Mouse (Mus musculus) embryonic facial prominence, embryonic 14.5 days (tissue): ENCODE measurements at regions not wholly inside any gene's neighbourhood (a gene's known extent, or its start where the extent isn't known, plus 50 kb on each side); places are given as distances from the start of the nearest gene placed in this dataset.
A peak's percentile ranks its signal among the peaks of the same experiment; 100 is the strongest.
"Not testable (repeated sequence)": the region's sequence is repeated elsewhere in the genome, so short reads cannot be mapped to it uniquely, and the experiment has no call there.

ENCODE experiments used
- ATAC-seq: fragments of 200-750 bp; cut with Nextera tagmentation; 2 replicates; pipeline ENCODE4 v1.8.0; 2017; ENCODE audit warnings: low read depth, moderate number of reproducible peaks, moderate TSS enrichment
- DNase-seq: peaks from one replicate; pipeline ENCODE4 v3.0.0-alpha.2; 2015; ENCODE audit warnings: low spot score
- H3K27ac ChIP-seq: fragments of 300-500 bp; sonication (generic); replicated peaks from 2 replicates; pipeline ENCODE4 v1.5.1; 2014; ENCODE audit warnings: low read depth, mild to moderate bottlenecking, low read length, moderate library complexity
- H3K27me3 ChIP-seq: fragments of 300-500 bp; sonication (generic); replicated peaks from 2 replicates; pipeline ENCODE4 v1.6.1; 2014; ENCODE audit warnings: low read length; ENCODE audit not compliant: control insufficient read depth, insufficient read depth
- H3K36me3 ChIP-seq: fragments of 300-500 bp; sonication (generic); 2 replicates; pipeline ENCODE4 v1.6.1; 2014; ENCODE audit warnings: low read length, mixed read lengths; ENCODE audit not compliant: control insufficient read depth, insufficient read depth
- H3K4me1 ChIP-seq: fragments of 300-500 bp; sonication (generic); 2 replicates; pipeline ENCODE4 v1.6.1; 2014; ENCODE audit warnings: antibody characterized with exemption, low read length; ENCODE audit not compliant: control insufficient read depth, insufficient read depth
- H3K4me2 ChIP-seq: fragments of 300-500 bp; sonication (generic); 2 replicates; pipeline ENCODE4 v1.6.1; 2014; ENCODE audit warnings: low read depth, mild to moderate bottlenecking, low read length, moderate library complexity, mixed read lengths
- H3K4me3 ChIP-seq: fragments of 300-500 bp; sonication (generic); 2 replicates; pipeline ENCODE4 v1.5.1; 2014; ENCODE audit warnings: low read depth, mild to moderate bottlenecking, low read length
- H3K9ac ChIP-seq: fragments of 300-500 bp; sonication (generic); 2 replicates; pipeline ENCODE4 v1.6.1; 2014; ENCODE audit warnings: low read depth, mild to moderate bottlenecking, low read length, moderate library complexity, mixed read lengths
- H3K9me3 ChIP-seq: fragments of 300-500 bp; sonication (generic); 2 replicates; pipeline ENCODE4 v1.6.1; 2016; ENCODE audit warnings: low read length; ENCODE audit not compliant: control insufficient read depth
- WGBS: fragments of 180-500 bp; shearing (Covaris S2); extraction: QIAGEN DNeasy Blood & Tissue Kit; methylation state at CpG from one replicate; pipeline ENCODE4 v1.1.7; 2014; 5-methylcytosine and 5-hydroxymethylcytosine counted together

DNA sequence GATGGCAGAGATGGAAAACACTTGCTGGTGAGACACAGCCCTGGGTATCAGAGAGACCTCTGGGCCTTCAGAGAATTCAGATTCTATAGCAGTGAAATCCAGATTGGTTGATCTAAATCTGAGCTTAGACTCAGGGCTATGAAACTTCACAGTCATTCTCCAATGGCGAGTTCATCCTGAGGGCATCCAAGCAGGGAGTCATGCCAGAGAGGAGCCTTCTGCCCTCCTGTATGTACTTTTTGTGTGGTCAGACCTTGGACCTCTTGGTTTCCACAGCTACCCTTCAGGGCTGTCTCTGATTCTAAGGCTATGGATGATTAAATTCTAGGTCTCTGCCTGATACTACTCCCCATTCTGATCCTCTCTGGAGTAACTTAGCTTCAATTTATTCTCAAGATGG is 122.0 kb upstream of the Mettl15 start:
- Histone ChIP-seq H3K27ac (no peak overlapping the region), H3K27me3 (no peaks in the 10 kb centered on the region), H3K36me3 (no peaks in the 10 kb centered on the region), H3K9me3 (no peaks in the 10 kb centered on the region), H3K4me2 (no peak overlapping the region), H3K9ac (no peak overlapping the region), H3K4me1 (no peaks in the 10 kb centered on the region), H3K4me3 (no peak overlapping the region)
- WGBS: 75% methylated on average over 1 of the region's 1 CpGs
- ATAC-seq: no peak
- DNase-seq: no peak

DNA sequence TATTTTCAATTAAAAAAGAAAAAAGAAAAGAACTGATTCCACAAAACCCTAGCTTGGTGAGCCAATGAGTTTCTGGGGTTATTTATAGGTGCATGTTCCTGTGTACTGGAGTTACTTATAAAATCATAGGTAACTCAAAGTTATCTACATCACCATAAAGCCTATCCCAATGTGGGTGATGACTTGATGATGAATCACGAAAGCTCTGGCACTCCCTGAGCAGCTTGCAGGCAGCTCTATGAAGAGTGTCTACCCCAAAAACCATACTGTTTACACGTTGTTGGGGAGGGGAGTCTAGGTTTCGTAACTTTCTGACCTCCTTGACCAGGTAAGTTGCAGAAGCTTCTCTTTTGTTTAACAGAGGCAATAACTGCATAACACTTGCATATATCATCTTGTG is 123.7 kb upstream of the Mettl15 start:
- no peaks in the 10 kb centered on the region for H3K4me1 ChIP-seq
- 77% methylated on average over 3 of the region's 3 CpGs for WGBS
- no peak overlapping the region for H3K4me2 ChIP-seq
- ATAC-seq (no peak), DNase-seq (no peak)
- H3K9ac ChIP-seq: no peak overlapping the region
- H3K9me3 ChIP-seq: no peaks in the 10 kb centered on the region
- H3K27ac ChIP-seq: no peak overlapping the region
- no peaks in the 10 kb centered on the region for H3K36me3 ChIP-seq
- H3K4me3 ChIP-seq: no peak overlapping the region
- H3K27me3 ChIP-seq: no peaks in the 10 kb centered on the region

DNA sequence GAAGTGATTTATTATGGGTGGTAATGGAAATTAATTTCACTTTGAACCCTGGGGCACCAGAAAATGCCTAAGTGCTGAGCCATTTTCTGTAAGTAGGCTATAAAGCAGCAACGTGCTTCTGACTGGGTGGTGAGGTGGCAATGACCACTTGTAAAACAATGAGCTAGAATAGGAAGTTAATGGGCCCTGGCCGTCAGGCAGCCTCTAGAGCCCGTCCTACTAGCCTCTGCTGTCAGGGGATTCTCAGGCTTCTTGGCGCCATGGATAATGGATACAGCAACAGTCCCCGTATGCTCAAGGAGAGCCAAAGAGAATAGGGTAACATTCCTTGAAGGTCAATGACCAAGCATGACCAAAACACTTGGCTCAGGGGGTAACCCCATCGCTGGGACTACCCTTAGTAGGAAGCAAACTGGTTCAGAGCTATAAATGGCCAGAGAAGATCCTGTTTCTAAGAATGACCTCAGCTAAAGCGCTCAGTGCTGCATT is 126.1 kb upstream of the Mettl15 start:
- no peak overlapping the region for H3K27ac ChIP-seq
- no peaks in the 10 kb centered on the region for H3K36me3 ChIP-seq
- H3K9me3 ChIP-seq: no peaks in the 10 kb centered on the region
- no peaks in the 10 kb centered on the region for H3K4me1 ChIP-seq
- DNase-seq (no peak), ATAC-seq (no peak)
- H3K9ac ChIP-seq: no peak overlapping the region
- 69% methylated on average over 7 of the region's 7 CpGs for WGBS
- no peaks in the 10 kb centered on the region for H3K27me3 ChIP-seq
- H3K4me3 ChIP-seq: no peak overlapping the region
- H3K4me2 ChIP-seq: no peak overlapping the region

DNA sequence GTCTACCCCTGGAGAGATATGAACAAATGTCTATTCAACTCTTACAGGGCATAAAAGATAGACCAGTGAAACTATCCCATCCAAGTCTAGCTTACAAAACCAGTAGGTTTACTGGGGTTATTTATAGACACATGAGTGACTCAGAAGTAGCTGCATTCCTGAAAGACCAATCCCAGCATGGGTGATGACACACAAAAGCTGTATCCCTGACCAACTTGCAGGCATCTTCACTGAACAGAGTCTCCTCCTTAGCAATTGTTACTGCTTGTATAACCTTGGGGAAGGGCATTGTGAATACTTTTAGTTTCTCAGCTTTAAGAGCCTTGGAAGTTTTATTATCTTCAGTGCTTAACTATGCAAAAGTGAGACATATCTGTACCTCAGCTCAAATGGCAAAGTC is 139.6 kb upstream of the Mettl15 start:
- no peak overlapping the region for H3K27ac ChIP-seq
- H3K4me3 ChIP-seq: no peak overlapping the region
- H3K9ac ChIP-seq: no peak overlapping the region
- H3K4me1 ChIP-seq: no peaks in the 10 kb centered on the region
- ATAC-seq: no peak
- no peaks in the 10 kb centered on the region for H3K36me3 ChIP-seq
- H3K9me3 ChIP-seq: no peaks in the 10 kb centered on the region
- H3K4me2 ChIP-seq: no peak overlapping the region
- no peak for DNase-seq
- no peaks in the 10 kb centered on the region for H3K27me3 ChIP-seq

DNA sequence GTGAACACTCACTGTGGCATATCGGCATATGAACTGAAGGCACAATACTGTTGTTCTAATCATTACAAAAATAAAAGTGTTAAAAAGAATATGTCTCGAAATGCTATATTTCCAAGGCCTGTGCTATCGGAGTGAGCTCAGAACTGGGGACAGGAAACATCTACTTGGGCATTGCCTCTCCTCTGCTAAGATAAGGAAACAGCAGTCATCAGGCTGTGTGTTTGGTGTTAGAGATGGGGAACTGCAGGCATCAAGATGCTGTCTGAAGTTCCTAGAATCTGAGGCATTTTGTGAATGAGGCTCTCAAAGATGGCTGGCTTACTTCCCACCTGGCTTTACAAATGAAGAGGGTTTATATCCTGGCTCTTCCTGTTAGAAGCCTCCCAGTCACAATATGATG is 150.6 kb upstream of the Mettl15 start:
- no peak; the same call in 1 of the 2 replicates for ATAC-seq
- Histone ChIP-seq H3K27me3 (no peaks in the 10 kb centered on the region), H3K9ac (no peak overlapping the region), H3K4me1 (no peaks in the 10 kb centered on the region), H3K36me3 (no peaks in the 10 kb centered on the region), H3K9me3 (no peaks in the 10 kb centered on the region), H3K4me3 (no peak overlapping the region), H3K27ac (no peak overlapping the region), H3K4me2 (no peak overlapping the region)
- DNase-seq: peak; percentile 0
- 87% methylated on average over 3 of the region's 3 CpGs for WGBS

DNA sequence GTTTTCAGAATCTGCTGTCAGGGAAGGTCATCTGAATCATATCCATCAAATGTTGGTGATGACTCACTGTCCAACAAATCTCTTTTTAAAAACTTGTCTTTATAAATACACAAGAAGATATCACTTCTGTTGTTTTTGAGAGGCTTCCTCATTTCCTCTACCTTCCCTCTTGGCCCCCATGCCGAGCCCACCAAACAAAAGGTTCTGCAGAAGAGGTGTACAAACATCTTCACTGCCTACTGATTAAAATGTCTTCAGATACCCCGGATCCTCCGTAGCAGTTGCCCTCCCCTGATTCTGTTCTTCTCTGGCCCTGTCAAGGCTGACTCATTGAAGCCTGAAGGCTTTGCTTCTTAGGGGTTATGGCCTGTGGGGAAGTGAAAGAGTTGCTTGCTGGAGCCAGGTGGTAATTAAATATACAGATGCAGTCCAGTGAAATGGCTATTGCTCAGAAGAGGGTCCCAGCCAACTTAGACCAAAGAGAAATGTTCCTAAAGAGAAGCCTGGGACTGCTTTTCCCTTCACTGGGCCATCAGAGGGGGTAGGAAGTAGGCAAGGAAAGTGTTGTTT is 162.1 kb upstream of the Mettl15 start:
- no peak for DNase-seq
- Histone ChIP-seq H3K27me3 (no peaks in the 10 kb centered on the region), H3K36me3 (no peaks in the 10 kb centered on the region), H3K9ac (no peak overlapping the region), H3K4me3 (no peak overlapping the region), H3K4me1 (no peaks in the 10 kb centered on the region), H3K9me3 (no peaks in the 10 kb centered on the region), H3K27ac (no peak overlapping the region), H3K4me2 (no peak overlapping the region)
- no peak for ATAC-seq
- WGBS: 59% methylated on average over 3 of the region's 3 CpGs

DNA sequence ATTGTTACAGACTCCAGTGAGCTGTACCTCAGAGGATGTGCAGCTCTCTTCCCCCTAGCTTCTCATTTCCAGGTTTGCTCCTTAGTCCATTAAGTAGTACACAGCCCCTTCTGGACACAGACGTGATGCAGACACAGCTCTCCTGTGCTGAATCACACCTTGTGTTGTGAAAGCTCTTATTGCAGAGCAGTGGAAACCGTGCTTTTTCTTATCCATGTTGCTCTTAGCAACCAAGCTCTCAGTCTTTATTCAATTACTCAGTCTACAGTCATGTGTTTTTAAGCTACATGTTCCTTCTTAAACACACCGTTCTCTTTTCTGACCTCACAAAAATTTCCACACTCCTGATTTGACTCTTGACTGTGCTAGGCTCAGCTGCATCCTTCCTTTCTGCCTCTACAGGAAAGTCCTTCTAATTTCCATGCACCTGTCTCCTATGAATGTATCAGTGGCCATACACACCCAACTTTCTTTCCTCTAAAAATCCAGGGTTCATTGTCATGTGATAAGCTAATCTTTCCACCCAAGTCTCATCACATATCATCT is 163.0 kb upstream of the Mettl15 start:
- DNase-seq: no peak
- Histone ChIP-seq H3K36me3 (no peaks in the 10 kb centered on the region), H3K4me1 (no peaks in the 10 kb centered on the region), H3K9ac (no peak overlapping the region), H3K9me3 (no peaks in the 10 kb centered on the region), H3K27ac (no peak overlapping the region), H3K4me2 (no peak overlapping the region), H3K27me3 (no peaks in the 10 kb centered on the region), H3K4me3 (no peak overlapping the region)
- no peak for ATAC-seq
- WGBS: 69% methylated on average over 3 of the region's 3 CpGs

DNA sequence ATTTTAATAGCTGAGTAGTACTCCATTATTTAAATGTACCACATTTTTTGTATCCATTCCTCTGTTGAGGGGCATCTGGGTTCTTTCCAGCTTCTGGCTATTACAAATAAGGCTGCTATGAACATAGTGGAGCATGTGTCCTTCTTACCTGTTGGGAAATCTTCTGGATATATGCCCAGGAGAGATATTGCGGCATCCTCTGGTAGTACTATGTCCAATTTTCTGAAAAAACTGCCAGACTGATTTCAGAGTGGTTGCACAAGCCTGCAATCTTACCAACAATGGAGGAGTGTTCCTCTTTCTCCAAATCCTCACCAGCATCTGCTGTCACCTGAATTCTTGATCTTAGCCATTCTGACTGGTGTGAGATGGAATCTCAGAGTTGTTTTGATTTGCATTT is 181.7 kb upstream of the Mettl15 start:
- H3K27me3 ChIP-seq, H3K27ac ChIP-seq, DNase-seq, ATAC-seq, H3K9me3 ChIP-seq, H3K4me2 ChIP-seq, H3K4me1 ChIP-seq, H3K9ac ChIP-seq, H3K36me3 ChIP-seq, H3K4me3 ChIP-seq: not testable (repeated sequence)
- 75% methylated on average over 1 of the region's 1 CpGs for WGBS

DNA sequence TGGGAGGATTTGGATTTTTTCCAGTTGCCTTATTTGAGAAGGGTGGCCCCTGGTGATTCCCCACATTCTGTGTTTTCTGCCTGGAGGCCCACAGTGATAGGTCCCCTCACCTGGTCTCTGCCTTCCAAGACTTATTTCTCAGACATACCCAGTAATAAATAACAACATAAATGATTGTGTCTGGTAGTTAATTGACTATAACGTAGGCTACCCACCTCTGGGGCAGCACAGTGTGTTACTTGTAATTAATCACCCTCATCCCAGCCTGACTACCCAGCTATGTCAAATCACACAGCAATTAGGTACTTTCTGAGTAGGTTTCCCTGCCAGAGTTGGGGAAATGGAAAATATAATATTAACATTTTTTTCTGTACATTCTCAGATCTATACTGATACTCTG is 190.2 kb upstream of the Bdnf start:
- DNase-seq (no peak), ATAC-seq (no peak)
- Histone ChIP-seq H3K36me3 (no peaks in the 10 kb centered on the region), H3K9ac (no peak overlapping the region), H3K4me2 (no peak overlapping the region), H3K27ac (no peak overlapping the region), H3K27me3 (no peaks in the 10 kb centered on the region), H3K9me3 (0 out of 2 replicates have a peak, but pooled peaks cover 6% of the 10 kb centered on the region), H3K4me1 (no peaks in the 10 kb centered on the region), H3K4me3 (no peak overlapping the region)
- WGBS: 62% methylated on average over 1 of the region's 1 CpGs
